Comparison of ENCODE assay signal across 14 mouse cellular contexts in the genomic region with DNA sequence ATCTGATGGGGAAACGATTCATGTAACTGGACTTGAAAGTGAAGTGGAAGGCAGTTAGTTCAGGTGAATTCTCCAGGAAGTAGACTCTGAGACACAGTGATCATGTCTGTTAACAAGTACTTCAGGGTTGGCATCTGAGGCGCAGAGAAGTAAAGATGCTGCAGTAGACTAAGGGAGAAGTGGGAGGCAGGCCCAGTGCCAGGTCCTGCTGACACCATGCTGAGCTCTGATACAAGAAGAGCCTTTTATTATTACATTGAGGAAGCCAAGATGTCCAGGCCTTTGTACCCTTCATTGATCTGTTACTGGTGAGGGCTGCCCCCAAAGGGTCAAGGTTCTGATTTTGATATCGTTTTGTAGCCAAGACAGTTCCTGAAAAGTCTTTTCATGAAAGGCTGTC.
A peak's percentile ranks its signal among the peaks of the same experiment; 100 is the strongest.
DNase-seq lines count a peak whose midpoint lies in the region.
"Had no signal": no experiment of that assay in that cellular context is flagged by ENCODE, and none has a peak within 500 bp of the region (broad histone marks: within the 10 kb centered on the region; RNA-seq: fewer than 3 reads in every experiment).

No protein-coding gene starts in this region.

- intact Hi-C loops in left cerebral cortex, postnatal 4 days (cut with DNase I) = no loop called here
- intact Hi-C loops in left cerebral cortex, postnatal 10 days (cut with DNase I) = no loop called here

- DNase-seq in cerebellum, adult 11 months = peak; percentile 5
- DNase-seq in cerebellum, adult 11-12 months = no peak
- DNase-seq in left cerebral cortex, postnatal 4 days = peak; percentile 32
- DNase-seq in left cerebral cortex, postnatal 10 days (ENCODE audit: extremely low spot score in 1 of 2, low spot score in 2 of 2) = no peak
- peak; percentile 12 for DNase-seq in cerebellum, adult 9-10 months
- DNase-seq in cerebellum, postnatal 25 days = peak; percentile 33 to 62
- no peak for DNase-seq in thymus, postnatal 14 days
- DNase-seq in testis, postnatal 10 days (ENCODE audit: low spot score) = no peak
- DNase-seq: adrenal gland, adult 2 months; adrenal gland, postnatal 14 days; gastrocnemius, adult 2 months; gastrocnemius, postnatal 14 days; heart, adult 11 months; kidney, adult 2 months had no signal

Comparison
In these comparisons a context has a peak if more than half of its experiments do, and no peak if none do; other contexts are left out.
1. DNase-seq: peak in cerebellum, adult 11 months (single experiment), left cerebral cortex, postnatal 4 days (single experiment), cerebellum, adult 9-10 months (single experiment) and cerebellum, postnatal 25 days (2 of 2); none in cerebellum, adult 11-12 months (single experiment), left cerebral cortex, postnatal 10 days (0 of 2), thymus, postnatal 14 days (single experiment) and testis, postnatal 10 days (single experiment).